Mouse (Mus musculus): ENCODE measurements around the gene Sun5. TPM values are rescaled to one million over a fixed set of nuclear protein-coding genes. Genes with fewer than 3 reads are reported as not detected.

Sun5 gene
- polyA plus RNA-seq, 1 experiment from 2014 or later: not detected

GRCm38 (mm10) chr2:153899111-153899510 lies 28.2 kb upstream of the Sun5 start:
- Histone ChIP-seq H3K36me3 (ENCODE audit: control insufficient read depth, insufficient read depth, low read length) (no peaks in the 10 kb centered on the region), H3K4me3 (ENCODE audit: low read depth, low read length) (no peak overlapping the region), H3K27ac (replicated peaks) (no peak overlapping the region), H3K9me3 (ENCODE audit: control insufficient read depth, low read length) (no peaks in the 10 kb centered on the region), H3K4me1 (replicated peaks; ENCODE audit: control insufficient read depth, insufficient read depth) (no peaks in the 10 kb centered on the region), H3K27me3 (ENCODE audit: control insufficient read depth, insufficient read depth, low read length) (no peaks in the 10 kb centered on the region), H3K4me2 (replicated peaks; ENCODE audit: low read depth) (no peak overlapping the region), H3K9ac (ENCODE audit: low read length) (no peak overlapping the region)
- no peak for DNase-seq (ENCODE audit: low spot score)
- no peak for ATAC-seq (ENCODE audit: low FRiP score, low TSS enrichment)
- WGBS: 78% methylated on average over 5 of the region's 5 CpGs
- TF ChIP-seq EP300 (optimal IDR thresholded peaks at IDR 0.05): no peak
- no peak for TF ChIP-seq CTCF (IDR thresholded peaks at IDR 0.05; ENCODE audit: low read depth)

- Histone ChIP-seq H3K4me2 (replicated peaks; ENCODE audit: low read depth) (no peak within 1 kb of the TSS), H3K9me3 (ENCODE audit: control insufficient read depth, low read length) (no peaks in the 10 kb centered on the region), H3K27ac (replicated peaks) (no peak within 1 kb of the TSS), H3K36me3 (ENCODE audit: control insufficient read depth, insufficient read depth, low read length) (no peaks in the 10 kb centered on the region), H3K27me3 (ENCODE audit: control insufficient read depth, insufficient read depth, low read length) (no peaks in the 10 kb centered on the region), H3K9ac (ENCODE audit: low read length) (no peak within 1 kb of the TSS), H3K4me1 (replicated peaks; ENCODE audit: control insufficient read depth, insufficient read depth) (no peaks in the 10 kb centered on the region), H3K4me3 (ENCODE audit: low read depth, low read length) (no peak within 1 kb of the TSS)
- TF ChIP-seq EP300 (optimal IDR thresholded peaks at IDR 0.05): no peak
- TF ChIP-seq CTCF (IDR thresholded peaks at IDR 0.05; ENCODE audit: low read depth): no peak
- ATAC-seq (ENCODE audit: low FRiP score, low TSS enrichment) (no peak), DNase-seq (ENCODE audit: low spot score) (no peak)
- WGBS: 59% methylated on average over 9 of the region's 9 CpGs
Measured at GRCm38 (mm10) chr2:153874745-153875144, 3.9 kb upstream of the Sun5 start, which contains the start of gene Bpifb2. Bpifb2 (plus strand) TSS chr2:153875045.

- Histone ChIP-seq H3K27ac (replicated peaks) (no peak overlapping the region), H3K9me3 (ENCODE audit: control insufficient read depth, low read length) (no peaks in the 10 kb centered on the region), H3K4me3 (ENCODE audit: low read depth, low read length) (no peak overlapping the region), H3K36me3 (ENCODE audit: control insufficient read depth, insufficient read depth, low read length) (no peaks in the 10 kb centered on the region), H3K4me2 (replicated peaks; ENCODE audit: low read depth) (no peak overlapping the region), H3K9ac (ENCODE audit: low read length) (no peak overlapping the region), H3K27me3 (ENCODE audit: control insufficient read depth, insufficient read depth, low read length) (no peaks in the 10 kb centered on the region), H3K4me1 (replicated peaks; ENCODE audit: control insufficient read depth, insufficient read depth) (no peaks in the 10 kb centered on the region)
- no peak for ATAC-seq (ENCODE audit: low FRiP score, low TSS enrichment)
- TF ChIP-seq CTCF (IDR thresholded peaks at IDR 0.05; ENCODE audit: low read depth) (no peak), EP300 (optimal IDR thresholded peaks at IDR 0.05) (no peak)
- WGBS: 82% methylated on average over 3 of the region's 3 CpGs
- DNase-seq (ENCODE audit: low spot score): no peak
Measured at GRCm38 (mm10) chr2:153861960-153862359, 8.9 kb downstream of the Sun5 start.

GRCm38 (mm10) chr2:153860715-153861114 lies 10.2 kb downstream of the Sun5 start:
- Histone ChIP-seq H3K9ac (ENCODE audit: low read length) (no peak overlapping the region), H3K9me3 (ENCODE audit: control insufficient read depth, low read length) (no peaks in the 10 kb centered on the region), H3K4me3 (ENCODE audit: low read depth, low read length) (no peak overlapping the region), H3K4me1 (replicated peaks; ENCODE audit: control insufficient read depth, insufficient read depth) (no peaks in the 10 kb centered on the region), H3K27ac (replicated peaks) (no peak overlapping the region), H3K4me2 (replicated peaks; ENCODE audit: low read depth) (no peak overlapping the region), H3K27me3 (ENCODE audit: control insufficient read depth, insufficient read depth, low read length) (no peaks in the 10 kb centered on the region), H3K36me3 (ENCODE audit: control insufficient read depth, insufficient read depth, low read length) (no peaks in the 10 kb centered on the region)
- TF ChIP-seq CTCF (IDR thresholded peaks at IDR 0.05; ENCODE audit: low read depth) (no peak), EP300 (optimal IDR thresholded peaks at IDR 0.05) (no peak)
- DNase-seq (ENCODE audit: low spot score): no peak
- 23% methylated on average over 3 of the region's 3 CpGs for WGBS
- ATAC-seq (ENCODE audit: low FRiP score, low TSS enrichment): peak; percentile 6; the same call in 1 of the 2 replicates

GRCm38 (mm10) chr2:153860315-153860714 lies 10.6 kb downstream of the Sun5 start:
- Histone ChIP-seq H3K4me2 (replicated peaks; ENCODE audit: low read depth) (no peak overlapping the region), H3K9me3 (ENCODE audit: control insufficient read depth, low read length) (no peaks in the 10 kb centered on the region), H3K27me3 (ENCODE audit: control insufficient read depth, insufficient read depth, low read length) (no peaks in the 10 kb centered on the region), H3K9ac (ENCODE audit: low read length) (no peak overlapping the region), H3K36me3 (ENCODE audit: control insufficient read depth, insufficient read depth, low read length) (no peaks in the 10 kb centered on the region), H3K4me3 (ENCODE audit: low read depth, low read length) (no peak overlapping the region), H3K4me1 (replicated peaks; ENCODE audit: control insufficient read depth, insufficient read depth) (no peaks in the 10 kb centered on the region), H3K27ac (replicated peaks) (no peak overlapping the region)
- 83% methylated on average over 11 of the region's 11 CpGs for WGBS
- DNase-seq (ENCODE audit: low spot score) (no peak), ATAC-seq (ENCODE audit: low FRiP score, low TSS enrichment) (peak; percentile 29; the same call in 1 of the 2 replicates)
- TF ChIP-seq EP300 (optimal IDR thresholded peaks at IDR 0.05): no peak
- no peak for TF ChIP-seq CTCF (IDR thresholded peaks at IDR 0.05; ENCODE audit: low read depth)

- no peaks in the 10 kb centered on the region for H3K27me3 ChIP-seq (ENCODE audit: control insufficient read depth, insufficient read depth, low read length)
- ATAC-seq (ENCODE audit: low FRiP score, low TSS enrichment) (no peak), DNase-seq (ENCODE audit: low spot score) (no peak)
- TF ChIP-seq EP300 (optimal IDR thresholded peaks at IDR 0.05) (no peak), CTCF (IDR thresholded peaks at IDR 0.05; ENCODE audit: low read depth) (no peak)
- WGBS: 69% methylated on average over 2 of the region's 2 CpGs
- H3K4me2 ChIP-seq (replicated peaks; ENCODE audit: low read depth): no peak overlapping the region
- no peak overlapping the region for H3K9ac ChIP-seq (ENCODE audit: low read length)
- H3K4me1 ChIP-seq (replicated peaks; ENCODE audit: control insufficient read depth, insufficient read depth): no peaks in the 10 kb centered on the region
- H3K36me3 ChIP-seq (ENCODE audit: control insufficient read depth, insufficient read depth, low read length): no peaks in the 10 kb centered on the region
- H3K9me3 ChIP-seq (ENCODE audit: control insufficient read depth, low read length): no peaks in the 10 kb centered on the region
- no peak overlapping the region for H3K4me3 ChIP-seq (ENCODE audit: low read depth, low read length)
- H3K27ac ChIP-seq (replicated peaks): no peak overlapping the region
Measured at GRCm38 (mm10) chr2:153859581-153859980, 11.3 kb downstream of the Sun5 start.

Measured in stomach, postnatal 0 days (tissue).